Mouse (Mus musculus) heart, embryonic 13.5 days (tissue): ENCODE measurements around the gene Clk2. TPM values are rescaled to one million over a fixed set of nuclear protein-coding genes. Genes with fewer than 3 reads are reported as not detected.

Source experiments
- ATAC-seq: fragments of 200-750 bp; cut with Nextera tagmentation; 2 replicates; pipeline ENCODE4 v1.8.0; 2017; ENCODE audit warnings: moderate TSS enrichment; ENCODE audit not compliant: insufficient number of reproducible peaks, low FRiP score, low TSS enrichment; ENCODE audit errors: extremely low read depth
- H3K27ac ChIP-seq: fragments of 300-500 bp; sonication (generic); replicated peaks from 2 replicates; pipeline ENCODE4 v1.5.1; 2015; ENCODE audit warnings: moderate library complexity, mild to moderate bottlenecking, inconsistent platforms
- H3K27me3 ChIP-seq: fragments of 300-500 bp; sonication (generic); replicated peaks from 2 replicates; pipeline ENCODE4 v1.6.1; 2015; ENCODE audit warnings: mild to moderate bottlenecking, inconsistent platforms
- H3K36me3 ChIP-seq: fragments of 300-500 bp; sonication (generic); 2 replicates; pipeline ENCODE4 v1.6.1; 2015; ENCODE audit warnings: mild to moderate bottlenecking, inconsistent platforms
- H3K4me1 ChIP-seq: fragments of 300-500 bp; sonication (generic); 2 replicates; pipeline ENCODE4 v1.6.1; 2015; ENCODE audit warnings: inconsistent platforms
- H3K4me2 ChIP-seq: fragments of 300-500 bp; sonication (generic); 2 replicates; pipeline ENCODE4 v1.6.1; 2015; ENCODE audit warnings: inconsistent platforms, mild to moderate bottlenecking, moderate library complexity
- H3K4me3 ChIP-seq: fragments of 300-500 bp; sonication (generic); 2 replicates; pipeline ENCODE4 v1.5.1; 2015; ENCODE audit warnings: moderate library complexity, mild to moderate bottlenecking, inconsistent platforms
- H3K9ac ChIP-seq: fragments of 300-500 bp; sonication (generic); 2 replicates; pipeline ENCODE4 v1.6.1; 2015; ENCODE audit warnings: inconsistent platforms, mild to moderate bottlenecking, moderate library complexity
- H3K9me3 ChIP-seq: fragments of 300-500 bp; sonication (generic); 2 replicates; pipeline ENCODE4 v1.6.1; 2016; ENCODE audit warnings: inconsistent platforms
- WGBS: fragments of 180-500 bp; shearing (Covaris S2); methylation state at CpG from one replicate; pipeline ENCODE4 v1.1.7; 2015; ENCODE audit warnings: mixed read lengths; 5-methylcytosine and 5-hydroxymethylcytosine counted together
- polyA plus RNA-seq: library from polyadenylated mRNA; unstranded; fragments of >200 nt; fragmentation: Nextera tagmentation; extraction: Ambion mirVana; gene quantifications from 2 replicates; pipeline ENCODE4 v1.2.1, GENCODE M21; 2015

Gene Clk2
- polyA plus RNA-seq, 1 experiment from 2014 or later, result 16.9 TPM

DNA sequence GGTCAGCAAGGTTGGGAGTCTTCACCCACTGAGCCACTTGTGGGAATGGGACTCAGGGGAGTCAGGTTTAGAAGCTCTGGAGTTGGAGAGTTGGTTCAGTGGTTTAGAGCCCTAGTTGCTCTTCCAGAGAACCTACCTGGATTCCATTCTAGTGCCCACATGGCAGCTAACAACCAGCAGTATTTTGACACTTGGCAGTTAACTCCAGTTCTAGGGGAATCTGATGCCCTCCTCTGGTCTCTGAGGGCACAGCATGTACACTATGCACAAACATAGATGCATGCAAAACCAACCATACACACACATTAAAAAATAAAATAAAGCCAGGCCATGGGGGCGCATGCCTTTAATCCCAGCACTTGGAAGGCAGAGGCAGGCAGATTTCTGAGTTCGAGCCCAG lies 29.3 kb downstream of the Clk2 start:
- Histone ChIP-seq H3K4me1 (peaks cover 13% of the 10 kb centered on the region), H3K4me2 (no peak overlapping the region), H3K9me3 (no peaks in the 10 kb centered on the region), H3K27me3 (no peaks in the 10 kb centered on the region), H3K9ac (no peak overlapping the region), H3K27ac (no peak overlapping the region), H3K36me3 (no peaks in the 10 kb centered on the region), H3K4me3 (no peak overlapping the region)
- WGBS, result 74% methylated on average over 2 of the region's 2 CpGs
- ATAC-seq, result no peak

DNA sequence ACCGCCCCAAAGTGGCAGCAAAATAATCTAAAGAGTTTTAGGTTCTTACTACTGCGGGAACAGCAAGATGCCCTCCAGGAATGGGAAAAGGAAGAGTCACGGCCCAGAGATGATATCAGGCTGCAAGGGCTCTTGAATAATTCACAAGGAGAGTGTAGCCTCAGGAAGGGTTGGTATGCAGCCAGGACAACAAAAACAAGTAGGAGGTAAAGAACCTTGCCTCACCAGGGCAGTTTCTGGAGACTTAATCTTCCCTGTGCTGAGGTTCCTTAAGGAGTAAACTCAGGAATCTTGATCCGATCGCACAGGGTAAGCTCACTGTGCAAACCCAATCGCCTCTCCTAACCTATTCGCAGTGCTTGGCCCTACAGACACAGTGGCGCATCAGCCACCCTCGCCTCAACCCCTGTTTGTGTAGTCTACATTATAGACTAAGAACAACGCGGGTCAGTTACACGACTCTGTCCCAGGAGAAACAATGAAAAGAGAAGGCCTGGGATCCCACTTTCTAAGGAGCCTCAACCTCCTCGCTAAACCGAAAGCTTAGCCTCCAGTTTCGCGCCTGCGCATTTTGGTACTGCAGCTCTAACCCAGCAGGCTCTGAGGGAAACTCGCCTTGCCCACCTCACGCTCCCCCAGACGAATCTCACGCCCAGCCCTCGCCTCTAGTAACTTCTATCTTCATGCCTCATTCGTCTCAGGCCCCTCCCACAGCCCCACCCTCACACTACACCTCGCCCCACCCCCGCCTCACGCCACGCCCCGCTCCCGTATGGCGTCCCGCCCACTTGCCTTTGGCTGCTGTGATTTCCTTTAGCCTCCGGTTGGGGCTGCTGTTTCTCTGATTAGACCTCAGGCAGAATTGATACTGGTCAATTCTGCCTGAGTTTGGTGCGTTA lies 31.6 kb downstream of the Clk2 start:
- Histone ChIP-seq H3K27ac (peak overlapping the region; percentile 82), H3K9me3 (no peaks in the 10 kb centered on the region), H3K4me3 (peak overlapping the region; percentile 61), H3K4me2 (peak overlapping the region; percentile 78), H3K36me3 (no peaks in the 10 kb centered on the region), H3K9ac (peak overlapping the region; percentile 86), H3K4me1 (peaks cover 13% of the 10 kb centered on the region), H3K27me3 (no peaks in the 10 kb centered on the region)
- peak; percentile 88 for ATAC-seq
- WGBS, result 8% methylated on average over 33 of the region's 33 CpGs

DNA sequence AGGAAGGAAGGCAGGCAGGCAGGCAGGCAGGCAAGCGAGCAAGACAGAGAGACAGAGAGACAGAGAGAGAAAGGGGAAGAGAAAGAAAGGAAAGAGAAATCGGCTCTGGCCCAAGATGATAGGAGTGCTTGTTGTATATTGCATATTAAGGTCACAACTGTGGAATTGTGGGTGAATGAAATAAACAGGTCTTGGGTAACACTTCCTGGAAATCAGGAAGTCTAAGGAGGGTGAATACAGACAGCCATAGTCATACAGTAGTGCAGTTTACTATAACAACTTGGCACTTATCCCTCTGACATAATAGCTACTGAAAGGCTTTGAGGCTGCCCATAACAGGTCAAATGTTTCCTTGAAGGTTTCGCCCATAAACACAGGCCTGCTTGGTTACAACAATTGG lies 35.2 kb downstream of the Clk2 start:
- Histone ChIP-seq H3K4me2 (no peak overlapping the region), H3K9ac (no peak overlapping the region), H3K36me3 (peaks cover 6% of the 10 kb centered on the region; the same call in 1 of the 2 replicates), H3K27me3 (no peaks in the 10 kb centered on the region), H3K9me3 (no peaks in the 10 kb centered on the region), H3K27ac (no peak overlapping the region), H3K4me3 (no peak overlapping the region), H3K4me1 (peaks cover 18% of the 10 kb centered on the region)
- WGBS, result 70% methylated on average over 3 of the region's 3 CpGs
- no peak for ATAC-seq

DNA sequence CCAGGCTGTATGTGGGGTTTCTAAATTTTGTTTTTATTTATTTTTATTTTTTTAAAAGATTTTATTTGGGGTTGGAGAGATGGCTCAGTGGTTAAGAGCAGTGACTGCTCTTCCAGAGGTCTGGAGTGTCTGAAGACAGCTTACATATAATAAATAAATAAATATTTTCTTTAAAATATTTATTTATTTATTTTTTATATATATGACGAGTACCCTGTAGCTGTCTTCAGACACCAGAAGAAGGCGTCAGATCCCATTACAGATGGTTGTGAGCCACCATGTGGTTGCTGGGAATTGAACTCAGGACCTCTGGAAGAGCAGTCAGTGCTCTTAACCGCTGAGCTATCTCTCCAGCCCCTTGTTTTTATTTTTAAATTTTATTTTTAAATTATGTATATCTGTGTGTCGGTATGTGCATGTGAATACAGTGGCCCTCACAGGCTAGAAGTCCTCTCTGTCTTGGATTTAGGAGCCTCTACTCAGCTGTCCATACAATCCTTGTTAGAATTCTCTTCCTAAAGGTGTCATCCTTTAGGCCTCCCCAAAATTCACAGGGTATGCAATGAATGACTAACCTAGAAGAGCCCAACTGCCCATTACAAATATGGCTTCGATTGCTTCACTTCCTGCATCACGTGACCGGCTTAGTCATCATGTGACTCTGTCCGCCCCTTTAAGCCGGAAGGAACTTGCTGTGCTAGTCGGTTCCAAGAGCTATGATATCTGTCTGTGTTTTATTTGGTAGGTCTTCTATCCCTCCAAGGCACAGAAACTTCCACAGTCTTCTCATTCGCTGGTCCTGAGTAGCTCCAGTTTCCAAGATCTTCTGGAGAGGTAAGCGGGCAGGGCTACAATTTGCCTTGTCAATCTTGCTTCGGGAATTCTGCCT lies 37.9 kb downstream of the Clk2 start, which contains the start of gene Gba:
TSS of gene Gba (plus strand) at position 676 of the 889 bp plus-strand sequence.
- H3K4me3 ChIP-seq, result peak within 1 kb of the TSS; percentile 69
- H3K27me3 ChIP-seq, result no peaks in the 10 kb centered on the region
- H3K4me2 ChIP-seq, result peak within 1 kb of the TSS; percentile 80
- H3K9me3 ChIP-seq, result no peaks in the 10 kb centered on the region
- H3K36me3 ChIP-seq, result peaks cover 33% of the 10 kb centered on the region
- ATAC-seq, result peak; percentile 55; the same call in 1 of the 2 replicates
- H3K9ac ChIP-seq, result peak within 1 kb of the TSS; percentile 84
- peaks cover 5% of the 10 kb centered on the region for H3K4me1 ChIP-seq
- WGBS, result 24% methylated on average over 13 of the region's 13 CpGs
- H3K27ac ChIP-seq, result no peak within 1 kb of the TSS

DNA sequence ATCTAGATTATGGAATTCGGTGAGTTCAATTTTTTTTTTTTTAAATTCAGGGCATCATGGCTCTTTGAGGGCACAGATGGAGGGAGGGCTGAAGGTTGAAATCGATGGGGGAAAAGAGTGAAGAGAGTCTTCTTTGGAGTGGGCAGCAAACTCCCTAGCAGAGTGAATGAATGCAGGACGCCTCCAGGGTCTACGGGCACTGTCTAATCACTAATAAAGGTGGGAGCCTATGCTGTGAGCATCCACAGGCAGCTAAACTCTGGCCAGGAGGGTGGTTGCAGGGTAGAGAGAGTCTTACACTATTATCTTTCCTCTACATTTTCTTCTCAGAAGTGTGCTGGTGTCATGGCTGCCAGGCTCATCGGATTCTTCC lies 38.5 kb downstream of the Clk2 start:
- no peak overlapping the region for H3K27ac ChIP-seq

DNA sequence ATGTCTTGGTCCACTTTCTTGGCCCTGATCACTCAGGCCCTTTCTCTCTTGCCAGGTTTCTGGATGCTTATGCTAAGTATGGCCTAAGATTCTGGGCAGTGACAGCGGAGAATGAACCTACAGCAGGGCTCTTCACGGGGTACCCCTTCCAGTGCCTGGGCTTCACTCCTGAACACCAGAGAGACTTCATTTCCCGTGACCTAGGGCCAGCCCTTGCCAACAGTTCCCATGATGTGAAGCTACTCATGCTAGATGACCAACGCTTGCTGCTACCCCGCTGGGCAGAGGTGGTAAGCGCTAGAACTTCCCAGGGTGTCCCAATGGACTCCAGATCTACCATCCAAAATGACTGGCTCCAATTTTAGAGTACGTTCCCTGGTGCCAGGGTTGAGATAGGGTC lies 41.5 kb downstream of the Clk2 start:
- no peak for ATAC-seq
- H3K27ac ChIP-seq, result no peak overlapping the region
- H3K9ac ChIP-seq, result no peak overlapping the region
- no peak overlapping the region for H3K4me2 ChIP-seq
- H3K27me3 ChIP-seq, result no peaks in the 10 kb centered on the region
- peaks cover 68% of the 10 kb centered on the region for H3K36me3 ChIP-seq
- H3K4me1 ChIP-seq, result peaks cover 13% of the 10 kb centered on the region
- H3K4me3 ChIP-seq, result no peak overlapping the region
- 85% methylated on average over 7 of the region's 7 CpGs for WGBS
- H3K9me3 ChIP-seq, result no peaks in the 10 kb centered on the region

More for the DNA sequence above, 38.5 kb downstream of the Clk2 start:
- H3K4me3 ChIP-seq, result peak overlapping the region; percentile 69
- peaks cover 5% of the 10 kb centered on the region for H3K4me1 ChIP-seq
- no peaks in the 10 kb centered on the region for H3K27me3 ChIP-seq
- ATAC-seq, result no peak
- H3K9me3 ChIP-seq, result no peaks in the 10 kb centered on the region
- H3K9ac ChIP-seq, result peak overlapping the region; percentile 84
- WGBS, result 26% methylated on average over 5 of the region's 5 CpGs
- H3K36me3 ChIP-seq, result peaks cover 39% of the 10 kb centered on the region
- peak overlapping the region; percentile 80 for H3K4me2 ChIP-seq

DNA sequence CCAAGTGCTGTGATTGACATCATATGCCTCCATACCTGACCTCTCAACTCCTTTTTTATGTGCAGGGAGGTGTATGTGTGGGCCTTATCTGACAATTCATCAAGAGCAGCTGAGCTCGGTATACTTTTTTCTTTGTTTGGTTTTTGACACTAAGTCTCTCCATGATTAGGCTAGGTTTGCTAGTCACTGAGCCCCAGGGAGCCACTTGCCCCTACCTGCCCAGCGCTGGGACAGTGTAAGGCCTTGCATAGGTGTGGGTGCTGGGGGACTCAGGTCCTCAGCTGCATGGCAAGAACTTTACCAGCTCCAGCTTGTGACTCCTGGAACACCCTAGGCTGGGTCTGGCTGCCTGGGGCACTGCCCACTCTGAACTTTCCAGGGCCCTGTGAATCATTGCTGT lies 42.1 kb downstream of the Clk2 start:
- ATAC-seq, result no peak
- Histone ChIP-seq H3K36me3 (peaks cover 73% of the 10 kb centered on the region), H3K27ac (no peak overlapping the region), H3K27me3 (no peaks in the 10 kb centered on the region), H3K9me3 (no peaks in the 10 kb centered on the region), H3K4me2 (no peak overlapping the region), H3K9ac (no peak overlapping the region), H3K4me3 (no peak overlapping the region), H3K4me1 (peaks cover 16% of the 10 kb centered on the region)
- 70% methylated on average over 2 of the region's 2 CpGs for WGBS

DNA sequence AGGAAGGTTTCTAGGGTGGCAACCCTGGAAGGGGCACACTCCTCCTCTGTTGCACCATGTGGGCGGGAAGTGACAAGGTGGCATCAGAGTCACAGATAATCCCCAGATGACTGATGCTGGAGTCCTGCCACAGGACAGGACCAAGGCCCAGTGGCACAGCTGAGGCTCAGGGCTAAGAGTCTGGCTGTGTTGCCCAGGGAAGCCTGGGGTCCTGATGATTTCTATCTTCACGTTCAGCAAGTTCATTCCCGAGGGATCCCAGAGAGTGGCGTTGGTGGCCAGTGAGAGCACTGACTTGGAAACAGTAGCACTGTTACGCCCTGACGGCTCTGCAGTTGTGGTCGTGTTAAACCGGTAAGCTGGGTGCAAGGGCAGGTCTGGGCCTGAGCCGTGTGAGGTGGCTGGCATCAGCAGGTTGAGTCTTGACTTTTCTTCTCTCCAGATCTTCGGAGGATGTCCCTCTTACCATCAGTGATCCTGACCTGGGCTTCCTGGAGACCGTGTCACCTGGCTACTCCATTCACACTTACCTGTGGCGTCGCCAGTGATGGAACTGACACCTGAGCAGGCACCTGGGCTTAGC lies 43.6 kb downstream of the Clk2 start:
- Histone ChIP-seq H3K4me3 (no peak overlapping the region), H3K9me3 (no peaks in the 10 kb centered on the region), H3K27me3 (no peaks in the 10 kb centered on the region), H3K4me2 (no peak overlapping the region), H3K27ac (no peak overlapping the region), H3K4me1 (peaks cover 24% of the 10 kb centered on the region), H3K9ac (no peak overlapping the region), H3K36me3 (peaks cover 78% of the 10 kb centered on the region)
- WGBS, result 88% methylated on average over 13 of the region's 13 CpGs
- no peak for ATAC-seq

DNA sequence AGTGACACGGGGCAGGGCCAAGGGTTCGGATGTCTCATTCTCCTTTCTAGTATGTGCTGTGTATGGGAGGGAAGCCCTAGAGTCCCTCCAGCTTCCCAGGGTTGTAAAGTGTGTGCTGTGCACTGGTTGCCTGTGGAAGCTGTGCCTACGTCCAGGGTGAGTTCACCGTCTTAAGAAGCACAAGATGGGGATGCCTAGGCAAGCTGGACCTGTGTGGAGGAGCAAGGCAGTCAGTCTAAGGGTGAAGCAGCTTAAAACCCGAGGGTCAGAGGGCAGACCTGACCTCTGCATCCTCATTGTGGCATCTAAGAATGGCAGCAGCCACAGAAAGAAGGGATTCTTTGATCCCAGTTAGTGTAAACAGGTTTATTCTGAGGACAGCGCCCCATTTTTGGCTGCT lies 44.1 kb downstream of the Clk2 start:
- H3K27me3 ChIP-seq, result no peaks in the 10 kb centered on the region
- no peaks in the 10 kb centered on the region for H3K9me3 ChIP-seq
- H3K4me1 ChIP-seq, result peaks cover 22% of the 10 kb centered on the region
- WGBS, result 85% methylated on average over 6 of the region's 6 CpGs
- no peak overlapping the region for H3K4me3 ChIP-seq
- ATAC-seq, result no peak
- no peak overlapping the region for H3K27ac ChIP-seq
- no peak overlapping the region for H3K4me2 ChIP-seq
- no peak overlapping the region for H3K9ac ChIP-seq
- H3K36me3 ChIP-seq, result peaks cover 78% of the 10 kb centered on the region

DNA sequence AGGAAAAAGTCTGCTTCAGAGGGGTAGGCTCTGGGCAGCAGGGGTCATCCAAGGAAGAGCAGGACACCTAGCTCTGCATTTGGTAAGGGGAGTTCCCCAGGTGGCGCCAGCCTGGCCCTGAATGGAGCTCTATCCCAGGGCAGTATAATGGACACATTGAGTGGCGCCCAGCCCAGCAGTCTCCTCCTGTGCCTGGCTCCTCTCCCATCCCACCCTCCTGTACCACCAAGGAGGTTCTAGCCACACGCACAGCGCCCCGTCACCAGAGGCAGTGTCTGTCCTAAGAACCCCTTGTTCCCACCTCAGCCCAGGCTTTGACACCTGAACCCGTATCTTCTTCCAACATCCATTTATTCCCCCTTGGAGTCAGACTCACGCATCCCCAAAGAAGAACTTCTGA lies 45.1 kb downstream of the Clk2 start:
- 89% methylated on average over 7 of the region's 7 CpGs for WGBS

DNA sequence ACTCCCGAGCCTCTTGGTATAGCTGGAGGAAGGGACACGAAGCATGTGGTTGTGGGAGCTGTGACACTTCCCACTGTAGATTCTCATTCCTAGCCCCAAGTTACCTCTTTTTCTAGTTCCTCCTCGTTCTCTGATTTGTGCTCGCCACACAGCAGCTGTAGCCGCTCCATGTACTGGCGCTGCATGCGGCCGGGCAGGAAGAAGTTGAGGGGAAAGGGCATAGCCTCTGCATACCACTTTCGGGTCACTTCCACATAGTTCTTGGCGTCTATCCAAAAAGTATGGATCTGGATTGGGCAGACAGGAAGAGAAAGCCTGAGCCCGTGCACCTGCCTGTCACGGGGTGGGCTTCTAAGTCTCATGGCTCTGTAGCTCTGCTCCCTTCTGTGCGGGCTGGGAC lies 45.6 kb downstream of the Clk2 start:
- H3K36me3 ChIP-seq, result peaks cover 69% of the 10 kb centered on the region
- WGBS, result 74% methylated on average over 13 of the region's 13 CpGs
- H3K4me3 ChIP-seq, result no peak overlapping the region

More for the DNA sequence above, 45.1 kb downstream of the Clk2 start:
- Histone ChIP-seq H3K4me2 (no peak overlapping the region), H3K4me1 (peaks cover 25% of the 10 kb centered on the region), H3K4me3 (no peak overlapping the region), H3K36me3 (peaks cover 73% of the 10 kb centered on the region), H3K9me3 (no peaks in the 10 kb centered on the region), H3K27ac (peak overlapping the region; percentile 67; the same call in 1 of the 2 replicates), H3K27me3 (no peaks in the 10 kb centered on the region), H3K9ac (no peak overlapping the region)
- ATAC-seq, result no peak

More for the DNA sequence above, 45.6 kb downstream of the Clk2 start:
- no peak overlapping the region for H3K9ac ChIP-seq
- no peaks in the 10 kb centered on the region for H3K27me3 ChIP-seq
- ATAC-seq, result no peak
- H3K27ac ChIP-seq, result peak overlapping the region; percentile 67
- peaks cover 30% of the 10 kb centered on the region for H3K4me1 ChIP-seq
- H3K9me3 ChIP-seq, result no peaks in the 10 kb centered on the region
- no peak overlapping the region for H3K4me2 ChIP-seq
